Mouse (Mus musculus): ENCODE results near the gene Mgat4b. TPM values are rescaled to one million over a fixed set of nuclear protein-coding genes. Genes with fewer than 3 reads are reported as not detected.

Gene Mgat4b
- polyA plus RNA-seq, 3 experiments from 2014 or later, result 1.0 to 2.7 (median 1.3) TPM

DNA sequence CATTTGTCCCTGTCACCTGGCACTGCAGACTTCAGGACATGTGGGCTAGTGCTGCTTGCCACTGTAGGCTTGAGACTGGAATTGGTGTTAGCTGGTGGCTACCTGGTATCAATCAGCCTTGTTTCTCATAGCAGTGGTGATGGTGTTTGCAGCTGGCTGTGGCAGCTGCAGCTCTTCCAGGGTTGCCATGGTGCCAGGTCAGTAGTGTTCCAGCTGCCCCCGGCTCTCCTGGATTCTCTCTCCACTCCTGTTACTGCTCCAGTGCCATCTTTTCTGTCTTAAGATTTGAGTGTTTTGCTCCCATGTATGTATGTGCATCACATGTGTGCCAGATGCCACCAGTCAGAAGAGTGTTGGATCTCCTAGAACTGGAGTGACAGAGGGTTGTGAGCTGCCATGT, 42.7 kb downstream of the Mgat4b start:
- ATAC-seq, result no peak

DNA sequence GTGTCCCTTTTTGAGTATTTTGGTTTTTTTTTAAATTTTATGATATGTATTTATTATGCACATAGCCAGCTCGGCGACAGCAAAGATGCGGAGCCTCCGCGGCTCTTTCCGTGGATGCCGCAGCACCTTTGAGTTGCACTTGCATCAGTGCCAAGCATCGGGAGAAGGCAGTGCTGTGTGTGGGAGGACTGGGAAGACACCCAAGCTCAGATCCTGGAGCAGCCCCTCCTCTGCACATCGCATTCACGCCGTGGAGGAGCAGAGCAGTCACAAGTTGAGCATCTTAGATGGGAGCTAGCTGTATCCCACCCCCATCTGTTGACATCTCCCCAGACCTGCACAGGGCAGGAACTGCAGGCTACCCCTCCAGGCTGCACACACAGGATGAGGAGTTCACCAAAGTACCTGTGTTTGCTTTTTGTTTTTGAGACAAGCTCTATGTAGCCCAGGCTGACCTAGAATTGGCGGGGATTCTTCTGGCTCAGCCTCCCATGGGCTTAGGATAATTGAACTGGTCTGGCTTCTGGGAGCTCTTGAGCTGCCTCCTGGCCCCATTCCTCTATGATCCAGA, 43.4 kb downstream of the Mgat4b start:
- no peak for ATAC-seq

DNA sequence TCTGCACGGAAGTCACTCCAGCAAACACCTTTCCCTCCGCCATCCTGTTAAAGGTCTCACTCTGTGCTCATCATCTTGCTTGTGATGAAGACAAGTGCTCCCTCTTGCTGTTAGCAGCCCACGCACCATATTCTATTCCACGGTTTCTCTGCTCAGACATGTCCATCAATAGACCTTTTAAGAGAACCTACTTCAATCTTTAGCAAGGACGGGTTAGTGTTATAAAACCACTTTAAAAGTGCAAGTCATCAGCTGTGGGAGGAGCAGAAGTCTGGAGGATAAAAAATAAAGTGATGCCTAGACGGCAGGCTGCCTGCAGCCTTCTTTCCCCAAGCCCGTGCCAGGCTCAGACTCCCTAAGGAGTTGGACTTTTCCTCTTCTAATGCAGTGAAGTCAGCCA, 45.9 kb downstream of the Mgat4b start:
- ATAC-seq, result no peak

DNA sequence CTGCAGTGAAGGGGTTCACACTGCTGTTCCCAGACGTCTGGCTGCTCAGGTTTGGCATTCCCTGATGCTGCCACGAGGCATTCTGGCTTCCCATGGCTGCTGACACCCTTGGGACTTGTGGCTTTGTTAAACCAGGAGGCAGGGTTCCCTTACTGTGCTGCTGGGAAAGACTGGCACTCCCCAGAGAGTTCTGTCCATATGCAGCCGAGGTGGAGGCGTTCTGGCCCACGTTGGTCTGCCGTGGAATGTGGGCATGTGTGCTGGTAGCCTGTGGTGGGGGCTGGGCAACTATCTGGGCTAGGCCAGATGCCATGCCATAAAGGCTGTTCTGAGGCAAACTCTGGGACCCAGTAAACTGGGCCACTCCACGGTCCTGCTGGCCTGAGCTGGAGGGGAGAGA, 47.6 kb downstream of the Mgat4b start:
- ATAC-seq, result no peak

DNA sequence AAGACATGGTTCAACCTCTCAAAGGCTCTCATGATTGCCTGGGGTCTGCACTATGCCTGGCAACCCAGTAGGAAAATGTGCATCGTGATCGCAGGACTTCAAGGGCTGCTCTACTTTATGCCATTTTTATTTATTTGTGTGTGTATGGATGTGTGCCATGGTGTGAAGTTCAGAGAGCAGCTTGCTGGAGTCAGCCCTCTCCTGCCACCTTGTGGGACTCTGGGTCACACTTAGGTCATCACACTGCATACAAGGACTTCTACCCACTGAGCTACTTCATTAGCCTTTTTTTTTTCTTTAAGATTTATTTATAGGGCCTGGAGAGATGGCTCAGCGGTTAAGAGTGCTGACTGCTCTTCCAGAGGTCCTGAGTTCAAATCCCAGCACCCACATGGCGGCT, 51.3 kb downstream of the Mgat4b start:
- no peak for ATAC-seq

DNA sequence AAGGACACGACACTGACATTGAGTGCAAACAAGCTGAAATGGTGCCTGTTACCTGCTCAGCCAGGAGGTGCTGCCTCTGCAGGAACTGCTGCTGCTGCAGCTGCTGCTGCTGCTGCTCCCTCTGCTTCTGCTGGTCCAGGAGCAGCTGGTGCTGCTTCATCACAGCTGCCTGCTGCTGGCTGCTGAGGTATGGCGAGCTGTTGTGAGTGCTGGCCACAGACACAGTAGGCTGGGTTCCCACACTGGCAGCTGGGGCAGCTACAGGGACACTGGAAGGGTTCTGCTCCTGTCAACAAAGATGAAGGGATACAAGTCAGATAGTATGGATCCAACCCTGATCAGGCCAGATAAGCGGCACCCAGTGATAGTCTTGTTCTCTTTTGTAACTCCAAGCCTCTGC, 52.5 kb downstream of the Mgat4b start:
- no peak for ATAC-seq

DNA sequence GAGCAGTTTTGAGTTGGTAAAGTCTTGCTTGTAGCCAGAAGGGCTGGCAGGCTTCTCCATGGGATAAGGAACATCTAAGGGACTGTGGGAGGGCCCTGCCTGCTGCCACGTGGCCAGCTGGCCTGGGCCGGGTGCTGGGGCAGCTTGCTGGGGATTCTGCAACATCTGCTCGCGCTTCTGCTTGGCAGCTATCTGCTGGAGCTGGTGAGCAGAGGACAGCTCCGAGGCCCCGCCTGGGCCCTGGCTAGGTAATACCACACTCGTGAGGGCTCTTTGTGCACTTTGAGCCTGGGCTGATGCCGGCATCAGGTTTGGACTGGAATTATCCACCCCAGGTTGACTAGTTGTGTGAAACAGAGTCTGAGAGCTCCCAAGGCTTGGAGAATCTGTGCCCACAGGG, 55.2 kb downstream of the Mgat4b start:
- ATAC-seq, result no peak

DNA sequence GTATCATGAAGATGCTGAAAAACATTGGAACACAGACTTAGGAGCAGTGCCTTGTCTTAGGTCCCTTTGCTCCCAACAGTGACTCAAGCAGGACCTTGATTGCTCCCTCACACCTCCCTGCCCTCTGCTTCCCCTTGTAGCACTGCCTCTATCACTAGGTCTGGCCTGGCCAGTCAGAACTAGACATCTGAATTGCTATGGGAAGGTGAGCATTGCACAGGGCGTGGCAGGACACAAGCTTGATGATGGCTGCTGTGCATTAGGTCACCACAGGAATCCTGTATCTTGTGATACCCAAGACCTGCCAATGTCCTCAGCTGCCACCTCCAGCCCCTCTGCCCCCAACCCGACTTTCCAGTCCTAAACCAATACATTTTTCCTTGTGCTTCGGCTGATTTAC, 56.3 kb downstream of the Mgat4b start:
- ATAC-seq, result no peak

DNA sequence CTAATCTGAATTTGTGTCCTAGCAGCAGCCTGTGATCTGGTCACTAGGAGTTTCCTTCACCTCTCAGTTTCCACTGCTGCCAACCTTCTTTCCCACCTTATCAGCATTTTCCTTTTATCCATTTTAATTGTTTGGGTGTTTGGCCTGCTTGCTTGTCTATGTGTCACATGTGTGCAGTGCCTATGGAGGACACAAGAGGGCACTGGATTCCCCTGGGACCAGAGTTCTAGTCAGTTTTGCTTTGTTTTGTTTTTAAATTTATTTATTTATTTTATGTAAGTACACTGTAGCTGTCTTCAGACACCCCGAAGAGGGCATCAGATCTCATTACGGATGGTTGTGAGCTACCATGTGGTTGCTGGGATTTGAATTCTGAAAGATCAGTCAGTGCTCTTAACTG, 58.5 kb downstream of the Mgat4b start:
- ATAC-seq, result no peak

DNA sequence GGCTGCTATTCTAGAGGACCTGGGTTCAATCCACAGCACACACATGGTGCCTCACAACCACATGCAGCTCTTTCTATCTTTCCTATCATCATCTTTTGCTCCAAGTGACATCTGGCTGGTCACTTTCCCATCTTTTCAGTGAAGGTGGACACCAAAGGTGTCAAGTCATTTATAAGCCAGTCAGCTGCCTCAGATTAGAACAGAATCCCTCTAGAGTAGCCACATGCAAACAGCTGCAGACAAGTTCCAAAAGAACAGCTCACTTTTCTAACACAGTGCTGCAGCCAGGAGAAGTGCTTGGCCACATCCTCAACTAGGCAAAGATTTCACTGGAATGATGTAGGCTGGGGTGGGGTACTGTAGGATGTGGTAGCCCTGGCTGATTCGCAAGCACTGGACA, 59.2 kb downstream of the Mgat4b start:
- ATAC-seq, result no peak

DNA sequence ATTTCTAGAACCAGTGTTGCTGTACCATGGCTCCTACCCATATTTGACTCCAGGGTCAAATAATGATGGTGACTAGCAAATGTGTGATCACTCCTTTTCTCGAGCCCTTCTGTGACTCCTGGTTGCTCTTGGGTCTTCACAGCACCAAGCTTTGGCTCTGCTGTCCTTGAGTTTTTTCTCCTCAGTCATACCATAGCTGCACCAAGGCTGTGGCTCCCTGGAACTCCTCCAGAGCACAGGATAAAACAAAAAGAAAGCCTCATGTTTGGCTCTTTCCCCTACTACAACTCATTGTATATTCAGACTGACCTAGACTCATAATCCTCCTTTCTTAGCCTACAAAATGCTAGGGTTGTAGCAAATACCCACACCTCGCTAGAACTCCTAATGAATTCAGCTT, 62.1 kb downstream of the Mgat4b start:
- ATAC-seq, result no peak

DNA sequence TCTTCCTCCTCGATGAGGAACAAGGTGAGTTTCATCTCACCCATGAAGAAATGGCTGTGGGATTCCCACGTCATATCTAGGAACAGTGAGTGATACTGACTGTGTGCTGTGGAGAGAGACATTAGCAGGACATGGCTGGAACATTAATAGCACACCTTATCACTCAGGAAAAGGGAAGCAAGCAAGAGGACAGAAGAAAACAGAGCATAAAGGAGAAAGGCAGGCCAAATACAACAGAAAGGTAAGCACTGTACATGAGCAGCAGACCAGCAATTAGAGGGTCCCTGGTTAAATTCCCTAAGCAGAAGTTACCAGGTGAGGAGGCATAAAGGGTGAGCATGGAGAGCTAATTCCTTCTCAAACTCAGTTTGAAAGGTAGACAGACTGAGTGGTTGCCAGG, 64.4 kb downstream of the Mgat4b start:
- no peak for ATAC-seq

DNA sequence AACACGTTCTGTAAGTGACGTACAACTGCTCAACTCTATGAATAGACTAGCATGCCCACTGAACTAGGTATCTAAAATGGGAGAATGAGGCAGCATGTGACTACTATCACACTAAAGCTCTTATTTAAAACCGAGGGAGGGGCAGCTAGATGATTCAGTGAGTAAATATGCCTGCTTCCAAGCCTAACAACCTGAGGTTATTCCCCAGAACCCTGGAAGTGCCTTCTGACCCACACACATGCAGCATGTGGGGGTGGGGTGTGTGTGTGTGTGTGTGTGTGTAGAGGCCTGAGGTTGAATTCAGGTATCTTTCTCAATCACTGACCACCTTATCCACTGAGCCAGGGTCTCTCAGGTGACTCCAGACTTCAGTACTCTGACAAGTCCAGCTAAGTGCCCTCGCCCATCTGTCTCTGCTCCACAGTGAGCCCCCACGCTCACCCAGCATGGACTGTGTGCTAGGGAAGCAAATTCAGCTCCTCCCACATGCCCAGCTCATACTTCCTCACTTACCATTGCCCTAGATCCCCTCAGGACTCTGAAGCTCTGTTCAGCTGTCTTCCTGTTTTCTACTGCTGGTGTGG, 65.0 kb downstream of the Mgat4b start:
- no peak for ATAC-seq

DNA sequence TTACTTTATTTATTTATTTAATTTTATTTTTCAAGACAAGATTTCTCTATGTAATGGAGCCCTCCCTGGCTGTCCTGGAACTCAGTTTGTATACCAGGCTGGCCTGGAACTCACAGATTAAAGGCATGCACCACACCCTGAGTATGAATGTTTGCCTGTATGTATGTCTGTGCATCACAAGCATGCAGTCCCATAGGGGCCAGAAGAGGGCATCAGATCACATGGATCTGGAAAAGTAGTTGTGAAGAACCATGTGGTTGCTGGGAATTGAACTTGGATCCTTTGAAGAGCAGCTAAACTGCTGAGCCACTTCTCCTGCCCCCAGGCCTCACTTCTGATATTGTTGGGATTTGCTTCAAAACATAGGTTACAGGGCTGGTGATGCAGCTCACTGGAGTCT, 66.3 kb downstream of the Mgat4b start:
- ATAC-seq, result no peak

DNA sequence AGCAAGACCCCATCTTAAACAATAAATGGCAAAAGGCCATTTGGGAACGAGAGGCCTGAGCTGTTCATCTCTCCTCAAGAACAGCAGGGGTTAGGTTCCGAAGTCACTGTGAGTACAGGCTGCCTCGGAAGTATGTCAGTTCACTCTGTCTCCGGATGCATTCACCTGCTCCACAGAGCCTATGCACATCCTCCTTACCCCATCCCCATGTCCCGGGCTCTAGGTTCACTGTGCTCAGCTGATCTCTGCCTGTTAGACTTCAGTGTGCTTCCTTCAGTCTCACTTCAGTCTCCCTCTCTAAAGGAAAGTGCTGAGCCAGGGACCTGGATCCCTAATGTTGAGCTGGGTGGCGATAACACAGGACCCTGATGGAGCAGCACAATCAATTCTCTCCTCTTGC, 67.0 kb downstream of the Mgat4b start:
- no peak for ATAC-seq

DNA sequence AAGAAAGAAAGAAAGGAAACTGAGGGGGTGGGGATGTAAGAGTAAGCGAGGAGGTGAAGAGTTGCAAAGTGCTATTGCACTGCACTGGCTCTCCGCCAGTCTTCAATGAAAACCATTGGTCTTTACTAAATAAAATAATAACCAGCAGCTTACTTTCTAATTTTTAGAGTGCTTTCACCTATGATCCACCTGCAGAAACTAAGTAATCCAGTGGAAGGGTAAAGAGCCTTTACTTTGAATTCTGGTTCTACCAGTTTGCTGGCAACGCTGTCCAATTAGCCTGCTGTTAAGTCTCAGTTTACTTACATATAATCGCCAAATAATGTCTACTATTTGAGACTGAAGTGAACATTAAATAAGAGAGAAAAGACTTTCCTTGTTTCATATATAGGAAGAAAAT, 68.3 kb downstream of the Mgat4b start:
- ATAC-seq, result no peak

DNA sequence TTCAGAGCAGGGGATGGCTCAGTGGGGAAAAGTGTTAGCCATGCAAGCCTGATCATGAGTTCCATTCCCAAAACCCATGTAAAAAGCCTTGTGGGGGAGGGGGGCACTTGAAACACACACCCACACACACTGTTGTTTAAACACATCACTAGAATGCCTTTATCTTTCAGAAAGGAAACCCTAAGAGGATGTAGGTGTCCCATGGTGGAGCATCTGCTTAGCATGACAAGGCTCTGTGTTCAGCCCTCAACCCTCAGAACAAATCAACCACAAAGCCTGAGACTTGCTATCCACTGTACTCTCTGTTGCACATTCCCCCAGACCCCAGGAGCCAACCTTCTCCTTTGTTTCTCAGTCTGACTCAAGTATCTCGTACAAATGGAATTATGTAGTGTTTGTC, 69.4 kb downstream of the Mgat4b start:
- ATAC-seq, result no peak

Other genes with a start within 250 kb of the Mgat4b start
- gene Rnf130, start 185.5 kb upstream of the Mgat4b start, polyA plus RNA-seq (2017; shearing (Covaris generic)), result 1 to 10 TPM; 1.1 to 4.2 (median 3.5) TPM
- 10 to 100 TPM; 18.4 to 23.5 (median 20.9) TPM for gene Tbc1d9b, start 79.5 kb upstream of the Mgat4b start, polyA plus RNA-seq (2017; shearing (Covaris generic))
- 10 to 100 TPM; 11.1 to 14.0 (median 12.5) TPM for gene Mrnip, start 36.4 kb upstream of the Mgat4b start, polyA plus RNA-seq (2017; shearing (Covaris generic))
- gene Sqstm1, start 63 bp upstream of the Mgat4b start, polyA plus RNA-seq (2017; shearing (Covaris generic)), result 10 to 100 TPM; 44.8 to 78.4 (median 66.5) TPM
- gene Ltc4s, start 27.7 kb downstream of the Mgat4b start, polyA plus RNA-seq (2017; shearing (Covaris generic)), result not detected
- 1 to 10 TPM; 2.9 to 4.9 (median 4.8) TPM for gene Maml1, start 81.4 kb downstream of the Mgat4b start, polyA plus RNA-seq (2017; shearing (Covaris generic))
- 100 to 1,000 TPM; 189 to 258 (median 196) TPM for gene Canx, start 114.8 kb downstream of the Mgat4b start, polyA plus RNA-seq (2017; shearing (Covaris generic))
- gene Cby3, start 143.6 kb downstream of the Mgat4b start, polyA plus RNA-seq (2017; shearing (Covaris generic)), result not detected
- 100 to 1,000 TPM; 155 to 240 (median 214) TPM for gene Hnrnph1, start 166.1 kb downstream of the Mgat4b start, polyA plus RNA-seq (2017; shearing (Covaris generic))
- gene Rufy1, start 220.2 kb downstream of the Mgat4b start, polyA plus RNA-seq (2017; shearing (Covaris generic)), result 10 to 100 TPM in 2 of 3 experiments, 1 to 10 TPM in 1; 7.8 to 13.4 (median 12.2) TPM

Measured in inflammation-experienced regulatory T-cells, adult 6 months (primary cell).